Mouse (Mus musculus) skeletal muscle tissue, adult 2 months (tissue): ENCODE results near the gene Top3b.
"Not testable (repeated sequence)": the region's sequence is repeated elsewhere in the genome, so short reads cannot be mapped to it uniquely, and the experiment has no call there.

Experiments
- DNase-seq: peaks from one replicate; pipeline ENCODE4 v3.0.0-alpha.2; 2012; ENCODE audit warnings: low read depth, low spot score

Gene Top3b

DNA sequence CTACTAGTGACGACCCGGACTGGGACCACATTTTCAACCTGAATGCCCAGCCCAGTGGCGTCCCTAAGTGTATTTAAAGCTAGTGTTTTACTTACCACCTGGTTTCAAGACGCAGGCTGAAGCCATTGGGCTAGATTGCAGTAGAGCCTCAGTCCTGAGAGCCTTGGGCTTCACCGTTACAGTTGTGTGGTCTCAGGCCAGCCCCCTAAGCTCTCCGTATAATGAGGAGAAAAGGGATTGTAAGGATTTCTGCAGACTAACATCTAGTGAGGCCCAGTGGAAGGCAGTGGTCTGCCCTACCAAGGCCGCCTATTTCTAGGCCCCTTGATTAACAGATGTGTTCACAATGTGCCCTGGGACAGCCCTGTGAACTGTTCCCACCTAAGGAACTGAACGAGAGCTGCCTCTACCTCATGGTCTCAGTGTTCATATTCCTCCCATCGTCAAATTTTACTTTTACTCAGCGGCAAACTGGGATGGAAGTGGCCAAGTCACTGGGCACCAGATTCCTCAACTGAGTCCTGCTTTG is 26.6 kb downstream of the Top3b start:
- DNase-seq: no peak

DNA sequence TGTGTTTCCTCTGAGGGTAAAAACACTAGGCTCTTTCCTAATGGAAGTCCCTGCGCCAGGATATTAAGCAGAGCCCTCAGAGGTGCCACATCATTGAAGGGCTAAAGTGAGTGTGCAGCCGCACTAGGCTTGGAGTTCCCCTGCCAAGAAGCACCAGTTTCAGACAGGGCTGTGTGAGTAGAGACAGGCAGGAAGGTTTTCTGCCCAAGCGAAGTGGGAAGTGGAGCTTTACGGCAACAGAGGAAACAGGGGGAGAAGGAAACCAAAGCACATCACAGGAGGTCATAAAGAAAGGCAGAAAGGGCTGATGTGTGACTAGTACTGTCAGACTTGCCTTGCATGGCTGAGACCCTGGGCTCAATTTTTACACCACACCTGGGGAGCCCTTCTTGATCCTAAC is 31.8 kb downstream of the Top3b start:
- no peak for DNase-seq

DNA sequence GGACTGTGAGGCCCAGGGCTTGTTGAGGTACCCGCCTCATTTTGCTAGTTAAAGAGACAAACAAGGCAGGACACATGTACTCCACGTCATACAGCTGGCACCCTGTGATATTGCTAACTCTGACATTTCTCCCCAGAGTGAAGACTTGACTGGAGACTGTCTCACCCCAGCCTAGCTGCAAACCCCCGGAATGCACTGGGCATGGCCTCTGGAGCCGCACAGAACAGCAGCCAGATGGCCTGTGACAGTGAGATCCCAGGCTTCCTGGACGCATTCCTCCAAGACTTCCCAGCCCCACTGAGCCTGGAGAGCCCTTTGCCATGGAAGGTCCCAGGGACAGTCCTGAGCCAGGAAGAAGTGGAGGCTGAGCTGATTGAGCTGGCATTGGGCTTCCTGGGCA is 32.7 kb downstream of the Top3b start:
- no peak for DNase-seq

DNA sequence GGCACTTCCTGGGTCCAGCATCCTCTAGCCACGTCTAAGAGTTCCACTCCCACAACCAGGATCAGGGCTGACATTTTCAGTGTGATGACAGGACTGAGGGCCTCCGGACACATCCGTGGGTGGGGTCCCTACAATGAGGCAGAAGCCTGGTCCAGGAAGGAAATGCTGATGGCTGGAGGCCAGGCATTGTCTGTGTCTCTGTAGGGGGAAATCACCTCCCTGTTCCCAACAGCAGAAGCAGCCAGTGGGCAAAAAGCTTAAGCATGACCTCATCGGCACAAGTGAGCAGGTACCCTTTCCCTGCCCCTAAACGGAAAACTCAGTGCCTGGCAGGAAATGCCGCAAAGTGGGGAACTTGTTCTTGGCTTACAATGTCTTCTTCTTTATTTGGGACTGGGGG is 37.3 kb downstream of the Top3b start:
- peak; percentile 60 for DNase-seq

DNA sequence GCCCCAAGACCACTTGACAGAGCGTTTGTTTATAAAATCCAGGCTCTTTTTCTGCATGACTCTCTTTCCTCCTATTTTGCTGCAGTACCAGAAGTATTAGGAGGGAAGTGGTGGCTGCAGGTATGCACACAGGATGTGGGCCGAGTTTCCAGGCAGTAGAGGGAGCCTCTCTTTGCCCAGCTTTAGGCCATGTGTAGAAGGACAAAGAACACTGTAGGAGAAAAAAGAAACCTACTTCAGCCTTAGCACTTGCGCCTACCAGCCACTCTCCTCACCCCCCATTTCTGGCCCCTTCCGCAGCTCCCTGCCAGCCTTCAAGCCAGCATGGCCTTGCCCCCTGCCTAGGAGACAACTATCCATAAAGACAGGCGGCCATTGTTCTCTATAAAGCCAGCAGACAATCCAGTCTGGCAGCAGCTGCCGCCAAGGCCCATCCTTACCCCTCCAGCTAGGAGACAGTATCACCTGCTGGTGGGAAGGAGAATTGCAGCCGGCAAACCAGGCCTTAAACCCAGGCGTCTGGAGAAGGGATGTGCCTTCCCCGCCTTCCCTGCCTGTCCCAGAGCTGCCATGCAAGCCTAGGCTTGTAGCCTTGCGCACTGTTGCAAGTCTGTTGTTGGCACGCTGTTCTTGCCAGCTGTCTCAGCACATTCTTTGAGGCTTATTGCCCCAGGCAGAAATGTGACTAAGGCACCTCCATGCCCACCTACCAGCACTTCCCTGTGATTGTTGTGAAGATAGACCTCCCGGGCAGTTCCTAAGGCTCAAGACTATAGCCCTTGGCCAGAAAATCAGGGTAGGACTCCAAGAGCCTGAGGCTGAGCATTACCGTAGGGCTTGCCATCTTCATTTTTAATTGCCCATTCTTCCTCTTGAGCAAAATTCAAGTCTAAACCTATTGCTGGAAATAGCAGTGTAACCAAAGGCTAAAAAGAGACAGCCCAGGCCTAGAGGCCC is 41.4 kb downstream of the Top3b start:
- DNase-seq: peak; percentile 50

DNA sequence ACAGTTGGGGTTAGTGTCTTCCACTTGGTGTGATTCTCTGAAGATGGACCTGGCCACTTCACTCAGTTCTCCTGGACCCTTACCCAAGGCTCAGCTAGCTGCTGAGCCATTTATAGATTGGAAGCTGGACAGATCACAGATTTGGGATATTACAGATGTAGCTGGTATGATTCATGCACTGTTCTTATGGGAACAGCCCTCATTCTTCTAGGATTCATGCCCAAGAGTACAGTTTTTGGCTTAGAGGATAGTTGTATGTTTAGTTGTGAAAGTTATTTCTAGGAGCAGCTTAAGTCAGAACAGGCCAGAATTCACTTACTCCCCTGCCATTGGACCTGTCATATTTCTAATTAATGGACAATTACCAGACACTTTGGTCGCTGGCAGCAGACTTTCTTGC is 42.9 kb downstream of the Top3b start:
- DNase-seq: no peak

DNA sequence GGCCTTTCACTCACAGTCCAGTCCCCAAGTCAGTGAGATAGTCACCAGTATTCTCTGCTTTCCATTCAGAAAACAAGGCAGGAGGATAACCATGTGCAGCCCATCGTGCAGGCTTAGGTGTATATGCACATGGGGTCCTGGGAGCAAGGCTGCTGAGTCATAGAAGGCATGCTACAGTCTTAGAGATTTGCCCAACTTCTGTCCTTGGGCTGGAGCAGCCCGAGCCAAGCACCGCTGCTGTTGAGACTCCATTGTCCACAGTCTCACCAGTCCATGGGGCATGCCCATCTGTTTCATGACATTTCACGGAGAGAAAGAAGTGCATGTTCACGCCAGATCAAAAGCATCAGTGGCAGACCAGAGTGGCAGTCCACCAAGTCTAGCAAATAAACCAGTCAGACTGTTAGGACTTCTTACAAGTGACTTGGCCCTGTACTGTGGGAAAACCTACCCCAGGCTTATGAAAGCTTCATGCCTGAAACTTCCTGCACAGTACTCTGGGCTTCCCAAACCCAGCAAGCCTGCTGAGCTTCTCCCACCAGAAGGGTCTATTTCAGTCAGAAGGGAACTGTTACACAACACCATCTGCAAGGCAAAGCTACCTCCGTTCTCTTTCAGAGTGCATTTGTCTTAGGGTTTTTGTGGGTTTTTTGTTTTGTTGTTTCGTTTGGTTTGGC is 48.0 kb downstream of the Top3b start:
- no peak for DNase-seq

DNA sequence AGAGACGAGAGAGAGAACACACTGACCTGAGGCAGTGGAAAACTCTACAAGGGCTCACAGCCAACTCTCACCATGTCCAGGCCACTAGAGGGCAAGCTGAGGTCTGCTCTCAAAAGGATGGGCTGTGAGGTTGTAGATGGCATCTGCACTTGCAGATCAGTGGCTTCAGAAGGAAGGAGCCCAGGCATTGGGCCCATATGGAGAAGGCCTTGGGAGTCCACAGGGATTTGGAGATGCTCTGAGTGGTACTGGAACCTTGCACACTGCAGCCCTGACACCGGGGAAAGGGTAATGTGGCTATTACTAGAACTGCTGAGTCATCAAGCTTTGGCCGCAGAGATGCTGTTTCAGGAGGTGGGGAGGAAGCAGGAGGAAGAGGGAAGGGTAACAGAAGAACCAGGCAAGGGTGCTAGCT is 50.5 kb downstream of the Top3b start:
- DNase-seq: peak; percentile 28

DNA sequence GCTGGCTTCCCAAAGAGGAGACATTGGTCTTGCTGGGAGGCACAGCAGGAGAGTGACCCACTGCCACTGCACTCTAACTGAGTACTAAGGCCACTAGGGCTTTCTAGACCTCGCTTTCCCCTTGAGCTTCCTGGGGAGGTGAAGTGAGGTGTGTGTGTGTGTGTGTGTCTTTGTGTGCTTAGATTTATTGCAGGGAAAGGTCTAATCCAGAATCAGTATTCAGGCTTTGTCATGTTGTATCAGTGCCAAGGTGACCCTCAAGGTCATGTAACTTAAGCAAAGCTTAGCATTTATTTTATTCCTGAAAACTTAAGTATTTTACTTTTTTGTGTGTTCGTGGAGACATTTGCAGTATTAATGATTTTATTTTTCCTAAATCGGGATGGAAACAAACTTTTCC is 53.9 kb downstream of the Top3b start:
- DNase-seq: no peak

DNA sequence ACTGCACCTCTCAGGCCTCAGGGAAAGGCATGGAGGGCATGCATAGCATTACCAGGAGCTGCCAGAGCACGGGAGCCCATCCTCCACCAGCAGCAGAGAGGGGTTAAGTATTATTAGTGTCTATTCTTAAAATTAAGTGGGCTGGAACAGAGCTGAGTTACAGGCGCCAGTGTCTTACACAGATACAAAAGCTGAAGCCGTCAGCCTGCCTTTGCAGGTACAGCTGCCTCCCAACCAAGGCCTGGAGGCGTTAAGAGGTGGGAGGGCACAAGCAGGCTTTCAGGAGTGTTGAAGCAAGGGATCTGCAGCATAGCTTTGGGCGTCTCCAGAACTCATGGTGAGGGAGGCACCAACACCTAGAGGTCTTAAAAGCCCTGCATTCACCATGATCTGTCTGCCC is 56.0 kb downstream of the Top3b start:
- no peak for DNase-seq

DNA sequence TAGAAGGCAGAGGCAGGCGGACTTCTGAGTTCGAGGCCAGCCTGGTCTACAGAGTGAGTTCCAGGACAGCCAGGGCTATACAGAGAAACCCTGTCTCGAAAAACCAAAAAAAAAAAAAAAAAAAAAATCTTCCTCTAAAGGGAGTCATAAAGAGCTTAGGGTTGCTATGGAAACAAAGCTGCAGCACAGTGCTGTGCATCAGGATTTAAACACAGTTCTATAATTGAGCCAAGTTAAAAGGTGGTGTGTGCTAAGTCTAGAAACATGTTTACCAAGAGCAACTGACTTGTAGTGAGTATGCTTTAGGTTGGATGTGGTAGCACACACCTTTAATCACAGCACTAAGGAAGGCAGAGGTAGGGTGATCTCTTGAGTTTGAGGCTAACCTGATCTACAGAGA is 58.4 kb downstream of the Top3b start:
- not testable (repeated sequence) for DNase-seq

DNA sequence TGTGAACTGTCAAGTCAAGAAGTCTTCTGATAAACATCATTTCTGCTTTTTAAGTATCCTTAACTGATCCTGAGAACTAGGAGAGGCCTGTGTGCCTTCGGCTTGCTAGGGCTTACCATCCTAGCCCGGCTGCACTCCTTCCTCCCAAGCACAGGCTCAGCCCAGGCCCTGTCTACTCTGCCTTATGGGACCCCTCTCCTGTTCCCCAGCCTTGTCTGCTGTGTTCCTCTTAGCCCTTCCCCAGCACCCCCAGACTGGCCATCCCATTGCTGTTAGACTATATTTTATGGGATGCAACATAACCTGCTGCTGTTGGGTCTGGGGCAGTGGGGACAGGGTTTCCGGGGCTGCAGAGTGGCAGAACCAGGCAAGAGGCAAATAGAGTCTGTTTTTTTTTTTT is 59.8 kb downstream of the Top3b start:
- DNase-seq: no peak

DNA sequence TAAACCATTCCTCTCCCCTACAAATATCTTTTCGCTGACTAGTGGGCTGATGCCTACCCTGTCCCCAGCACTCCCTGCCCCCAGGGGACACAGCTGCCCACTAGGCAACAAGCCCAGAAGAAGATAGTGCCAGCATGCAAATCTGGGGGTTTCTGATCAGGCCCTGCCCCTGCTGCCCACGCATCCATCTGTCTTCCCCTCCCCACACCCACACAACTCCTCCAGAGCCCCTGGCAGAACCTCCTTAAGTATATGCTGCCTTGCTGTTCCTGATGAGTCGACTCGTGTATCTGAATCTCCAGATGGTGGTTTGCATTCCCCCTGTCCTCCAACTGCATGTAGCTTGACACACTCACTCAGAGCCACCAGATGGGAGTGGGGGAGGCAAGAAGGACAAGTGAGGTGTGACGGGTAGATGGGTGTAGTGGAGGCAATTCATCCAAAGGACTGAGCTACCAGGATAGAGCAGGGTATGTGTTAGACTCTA is 60.3 kb downstream of the Top3b start:
- no peak for DNase-seq

DNA sequence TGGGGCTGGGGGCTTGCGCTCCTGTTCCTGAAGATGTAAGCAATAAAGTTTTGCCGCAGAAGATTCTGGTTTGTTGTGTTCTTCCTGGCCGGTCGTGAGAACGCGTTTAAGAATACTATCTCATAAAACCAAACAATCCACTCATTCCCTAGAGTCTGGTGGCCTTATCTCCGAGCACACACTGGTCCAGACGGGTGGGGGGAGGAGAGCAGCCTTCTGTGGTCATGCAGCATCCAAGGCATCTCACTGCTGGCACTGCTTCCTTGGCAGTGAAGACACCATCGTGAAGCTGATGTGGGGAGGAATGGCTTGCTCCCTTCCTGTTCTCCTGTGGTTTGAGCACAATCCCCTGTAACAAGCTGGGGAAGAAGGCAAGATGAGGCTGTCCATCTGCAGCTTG is 69.0 kb downstream of the Top3b start:
- no peak for DNase-seq

DNA sequence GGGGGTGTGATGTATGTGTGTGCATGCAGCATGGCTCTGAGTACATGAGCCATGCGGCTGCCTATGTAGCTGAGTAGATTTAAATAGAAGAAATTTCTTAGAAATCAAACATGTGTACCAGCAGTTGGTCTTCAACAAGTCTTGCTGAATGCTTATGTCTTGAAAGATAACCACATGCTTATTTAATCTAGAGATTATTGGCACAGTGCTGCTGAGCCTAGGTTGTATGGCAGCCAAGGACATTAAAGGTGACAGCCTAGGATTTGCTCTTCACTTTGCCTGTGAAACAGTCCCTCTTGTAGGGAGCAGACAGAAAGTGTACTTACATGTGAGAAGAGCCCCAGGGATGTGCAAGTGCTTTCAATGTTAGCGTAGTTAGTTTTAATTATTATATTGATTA is 70.5 kb downstream of the Top3b start:
- no peak for DNase-seq
